Mouse (Mus musculus) lung, adult 2 months (tissue): ENCODE measurements around the gene Gm42957. TPM values are rescaled to one million over a fixed set of nuclear protein-coding genes. Genes with fewer than 3 reads are reported as not detected.
"Not testable (repeated sequence)": the region's sequence is repeated elsewhere in the genome, so short reads cannot be mapped to it uniquely, and the experiment has no call there.

ENCODE experiments used
- DNase-seq: peaks from one replicate; pipeline ENCODE4 v3.0.0; 2022
- H3K4me1 ChIP-seq: fragments of 200-500 bp; 2 replicates; pipeline ENCODE4 v1.6.1; 2011; ENCODE audit warnings: low read length; ENCODE audit not compliant: control insufficient read depth, insufficient read depth
- H3K4me3 ChIP-seq: fragments of 200-500 bp; replicated peaks from 2 replicates; pipeline ENCODE3; 2011; ENCODE audit warnings: low read depth, mild to moderate bottlenecking, control low read depth, low read length; ENCODE audit errors: extremely low read depth
- CTCF ChIP-seq: fragments of 200-500 bp; IDR thresholded peaks from 2 replicates; pipeline ENCODE4 v1.5.1; 2011; ENCODE audit warnings: mild to moderate bottlenecking, low read length, control low read depth; ENCODE audit not compliant: insufficient read depth
- POLR2A ChIP-seq: fragments of 200-500 bp; IDR thresholded peaks from 2 replicates; pipeline ENCODE4 v1.6.1; 2011; ENCODE audit warnings: low read depth, mild to moderate bottlenecking, control low read depth, low read length, borderline replicate concordance; ENCODE audit errors: extremely low read depth
- WGBS: fragments of 180-500 bp; shearing (Covaris S2); methylation state at CpG from one replicate; pipeline ENCODE4 v1.1.7; 2018; 5-methylcytosine and 5-hydroxymethylcytosine counted together
- polyA plus RNA-seq: library from polyadenylated mRNA; depleted of rRNA; stranded (reverse); fragments of >200 nt; gene quantifications from 2 replicates; pipeline ENCODE4 v1.2.3, GENCODE M21; 2012

Gm42957 gene
- polyA plus RNA-seq, 1 experiment, result 0.18 TPM

DNA sequence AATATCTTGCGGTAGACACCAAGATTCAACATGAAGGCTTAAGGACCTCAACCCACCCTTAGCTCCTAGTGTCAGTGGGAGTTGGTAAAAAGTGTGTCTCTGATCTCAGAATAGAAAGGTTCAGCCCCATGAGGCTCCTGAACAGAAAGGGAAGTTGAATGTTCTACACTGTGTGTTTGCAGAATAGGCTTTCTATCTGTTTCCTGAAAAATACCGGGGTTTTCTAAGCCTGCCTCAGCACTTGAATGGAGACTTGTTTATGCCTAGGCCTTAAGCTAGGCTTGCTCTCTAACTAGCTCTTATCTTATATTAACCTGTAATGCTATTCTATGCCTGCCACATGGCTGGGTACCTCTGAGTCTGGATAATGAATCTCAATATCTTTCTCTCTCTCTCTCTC lies 25.6 kb downstream of the Gm42957 start:
- no peak for DNase-seq
- 66% methylated on average over 2 of the region's 2 CpGs for WGBS
- no peaks in the 10 kb centered on the region for H3K4me1 ChIP-seq
- no peak overlapping the region for H3K4me3 ChIP-seq
- TF ChIP-seq CTCF, result no peak
- no peak for TF ChIP-seq POLR2A

DNA sequence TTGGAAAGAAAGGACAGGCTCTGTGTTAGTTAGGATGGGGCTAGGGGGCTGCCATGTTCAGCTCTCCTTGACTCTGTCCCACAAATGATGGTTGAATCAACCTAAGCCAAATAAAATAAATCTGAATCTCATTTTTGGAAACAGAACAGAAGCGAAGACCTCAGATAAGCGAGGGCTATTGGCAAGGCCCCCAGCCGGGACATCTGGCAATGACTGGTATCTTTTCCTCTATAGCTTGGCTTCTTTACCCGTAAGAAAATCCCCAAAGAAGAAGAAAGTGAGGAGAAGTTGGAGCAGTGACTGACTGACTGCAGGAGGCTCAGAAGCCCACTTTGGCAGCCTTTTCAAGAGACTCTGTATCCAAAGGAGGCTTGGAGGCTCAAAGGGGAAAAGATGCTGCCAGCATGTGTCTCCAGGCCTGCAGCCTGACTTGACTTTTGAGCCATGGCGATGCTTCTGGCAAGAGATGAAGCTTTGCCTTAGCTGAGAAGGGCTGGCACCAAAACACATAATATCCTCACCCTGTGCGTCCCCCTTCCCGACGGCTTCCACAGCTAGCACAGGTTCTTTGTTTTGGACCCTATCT lies 27.6 kb downstream of the Gm42957 start:
- Histone ChIP-seq H3K4me3 (no peak overlapping the region), H3K4me1 (no peaks in the 10 kb centered on the region)
- 56% methylated on average over 8 of the region's 8 CpGs for WGBS
- TF ChIP-seq CTCF (no peak), POLR2A (no peak)
- DNase-seq, result no peak

DNA sequence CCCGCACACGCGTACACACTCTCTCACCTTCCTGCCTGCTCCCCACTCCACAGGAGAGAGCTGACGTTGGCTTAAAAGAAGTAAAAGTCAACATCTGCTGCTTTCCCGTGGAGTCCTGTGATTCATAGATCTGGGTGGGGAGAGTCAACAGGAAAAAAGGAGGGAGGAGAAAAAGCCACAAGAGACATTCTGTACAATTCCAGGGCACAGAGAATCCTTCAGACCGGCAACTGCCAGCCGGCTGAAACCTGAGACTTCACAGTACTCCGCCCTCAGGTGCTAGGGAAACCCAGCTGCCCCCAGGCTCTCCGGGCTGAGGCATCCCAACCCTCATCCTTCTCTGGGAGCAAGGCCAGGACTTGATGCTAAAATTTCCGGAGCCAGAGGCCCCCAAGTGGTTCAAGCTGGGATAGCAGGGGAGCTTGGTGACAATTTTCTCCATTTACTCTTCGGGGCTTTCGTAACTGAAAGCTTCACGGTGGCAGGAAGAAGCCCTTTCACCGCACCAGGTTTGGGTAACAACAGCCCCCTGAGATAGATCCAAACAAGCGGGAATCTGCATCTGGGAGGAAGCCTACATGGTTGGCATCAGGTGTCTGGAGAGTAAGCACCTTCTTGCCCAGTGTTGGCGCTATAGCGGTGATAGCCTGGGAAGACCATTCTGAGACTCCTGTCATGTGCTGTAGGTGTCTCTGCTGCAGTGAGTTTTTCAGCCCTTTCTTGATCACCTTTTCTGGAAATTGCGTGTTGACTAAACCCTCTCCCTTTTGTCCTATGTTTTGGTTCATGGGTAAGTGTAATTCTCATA lies 28.4 kb downstream of the Gm42957 start:
- H3K4me1 ChIP-seq, result no peaks in the 10 kb centered on the region
- peak overlapping the region; percentile 21 for H3K4me3 ChIP-seq
- peak; percentile 81 for DNase-seq
- 6% methylated on average over 15 of the region's 18 CpGs for WGBS
- peak; percentile 72 for TF ChIP-seq CTCF
- TF ChIP-seq POLR2A, result no peak

DNA sequence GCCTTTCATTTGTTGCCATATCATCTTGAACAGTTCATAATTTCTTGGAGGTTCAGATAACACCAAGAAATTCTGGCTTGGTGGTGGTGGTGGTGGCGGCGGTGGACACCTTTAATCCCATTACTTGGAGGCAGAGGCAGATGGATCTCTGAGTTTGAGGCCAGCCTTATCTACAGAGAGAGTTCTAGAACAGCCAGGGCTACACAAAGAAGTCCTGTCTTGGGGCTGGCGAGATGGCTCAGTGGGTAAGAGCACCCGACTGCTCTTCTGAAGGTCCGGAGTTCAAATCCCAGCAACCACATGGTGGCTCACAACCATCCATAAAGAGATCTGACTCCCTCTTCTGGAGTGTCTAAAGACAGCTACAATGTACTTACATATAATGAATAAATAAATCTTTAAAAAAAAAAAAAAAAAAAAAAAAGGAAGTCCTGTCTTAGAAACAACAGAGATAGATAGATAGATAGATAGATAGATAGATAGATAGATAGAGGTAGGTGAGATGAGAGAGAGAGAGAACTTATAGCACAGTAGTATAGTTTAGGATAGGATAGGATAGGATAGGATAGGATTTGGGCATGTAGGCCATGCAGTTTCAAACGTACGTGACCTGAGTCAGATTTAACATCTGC lies 30.6 kb downstream of the Gm42957 start:
- H3K4me1 ChIP-seq, H3K4me3 ChIP-seq, DNase-seq: not testable (repeated sequence)
- 89% methylated on average over 7 of the region's 7 CpGs for WGBS

DNA sequence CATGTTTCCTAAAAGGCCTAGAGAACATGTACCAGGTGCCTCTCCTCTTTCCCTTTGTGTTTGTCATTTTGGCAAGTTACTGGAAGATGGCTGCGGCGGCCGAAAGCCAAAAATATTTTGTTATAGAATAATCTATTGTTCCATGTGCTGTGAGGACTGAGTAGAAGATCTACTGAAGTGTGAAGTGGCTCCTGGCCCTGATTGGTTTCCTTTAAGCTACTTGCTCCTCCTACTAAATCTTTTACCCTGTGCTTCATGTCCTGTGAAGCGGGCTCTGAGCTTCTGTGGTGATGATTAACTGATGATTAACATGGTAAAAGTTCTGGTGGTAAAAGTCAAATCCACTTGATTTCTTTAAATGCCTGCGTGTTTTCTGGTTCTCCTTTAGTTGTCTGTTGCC lies 31.6 kb downstream of the Gm42957 start:
- DNase-seq, result no peak
- Histone ChIP-seq H3K4me1 (no peaks in the 10 kb centered on the region), H3K4me3 (no peak overlapping the region)
- no peak for TF ChIP-seq CTCF
- no peak for TF ChIP-seq POLR2A
- WGBS, result 90% methylated on average over 5 of the region's 5 CpGs

GRCm38 (mm10) chr3:96667316-96667715 lies 32.0 kb downstream of the Gm42957 start:
- 46% methylated on average over 1 of the region's 1 CpGs for whole genome bisulfite sequencing
- no peak overlapping the region for H3K4me3 ChIP-seq
- TF ChIP-seq POLR2A, result no peak
- TF ChIP-seq CTCF, result 0 out of 2 replicates have a peak, but pooled peaks have one; percentile 14
- no peak for DNase-seq
- no peaks in the 10 kb centered on the region for H3K4me1 ChIP-seq

DNA sequence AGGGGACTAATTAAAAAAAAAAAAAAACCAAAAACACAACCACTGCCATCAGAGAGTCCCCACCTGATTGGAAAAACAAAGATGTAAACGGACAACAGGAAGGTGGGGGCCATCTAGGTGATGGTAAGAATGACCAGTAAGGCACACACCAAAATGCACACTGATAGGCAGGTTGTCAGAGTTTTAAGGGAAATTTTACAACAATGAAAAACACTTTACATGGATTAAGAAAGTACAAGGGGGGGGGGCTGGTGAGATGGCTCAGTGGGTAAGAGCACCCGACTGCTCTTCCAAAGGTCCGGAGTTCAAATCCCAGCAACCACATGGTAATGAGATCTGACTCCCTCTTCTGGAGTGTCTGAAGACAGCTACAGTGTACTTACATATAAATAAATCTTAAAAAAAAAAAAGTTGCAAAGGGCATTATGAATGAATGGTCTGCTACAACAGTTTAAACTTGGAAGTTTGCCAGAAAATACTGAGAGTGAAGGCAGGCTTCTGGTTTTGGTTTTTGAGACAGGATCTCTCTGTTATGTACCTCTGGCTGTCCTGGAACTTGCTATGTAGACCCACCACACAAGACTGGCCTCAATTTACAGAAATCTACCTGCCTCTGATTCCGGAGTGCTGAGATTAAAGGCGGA lies 33.3 kb downstream of the Gm42957 start:
- TF ChIP-seq POLR2A, result no peak
- TF ChIP-seq CTCF, result no peak
- no peak for DNase-seq
- Histone ChIP-seq H3K4me3 (no peak overlapping the region), H3K4me1 (no peaks in the 10 kb centered on the region)
- WGBS, result 83% methylated on average over 5 of the region's 5 CpGs

DNA sequence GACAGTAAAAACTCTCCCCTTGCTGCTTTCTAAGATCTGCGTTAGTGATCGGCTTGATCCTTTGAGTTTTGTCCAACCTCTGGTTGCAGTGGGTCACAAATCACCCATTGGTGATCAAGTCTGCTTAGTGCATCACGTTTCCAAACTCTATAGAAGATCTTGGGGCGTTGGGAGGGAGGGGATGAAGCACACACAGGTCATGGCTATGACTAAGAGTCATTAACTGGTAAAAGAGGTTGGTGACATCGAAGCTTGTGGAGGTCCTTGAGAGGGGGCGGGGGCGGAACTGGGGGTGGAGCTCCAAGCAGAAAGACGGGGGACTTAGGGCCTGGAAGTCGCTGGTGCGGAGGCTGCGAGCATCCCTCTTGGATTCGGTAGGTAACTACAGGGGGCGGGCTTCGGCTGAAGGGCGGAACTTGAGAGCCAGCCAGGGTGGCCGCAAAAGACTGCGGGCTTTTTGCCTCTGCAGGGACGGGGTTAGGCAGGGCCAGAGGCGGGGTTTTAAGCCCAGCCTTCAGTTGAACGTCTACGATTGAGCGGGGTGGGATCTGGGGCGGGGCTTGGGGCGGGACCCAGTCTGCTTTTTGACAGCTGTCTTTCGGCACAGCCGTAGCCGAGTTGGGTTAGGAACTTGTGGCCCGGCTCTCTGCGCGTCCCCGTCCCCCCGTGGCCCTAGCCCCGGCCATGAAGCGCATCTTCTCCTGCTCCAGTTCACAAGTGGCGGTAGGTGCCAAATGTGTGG lies 34.6 kb downstream of the Gm42957 start, which contains the start of gene Ankrd35:
Gene Ankrd35, plus strand, starts transcription at position 405 of the 742 bp plus-strand sequence.
- DNase-seq, result peak; percentile 75
- Histone ChIP-seq H3K4me3 (peak within 1 kb of the TSS; percentile 56), H3K4me1 (no peaks in the 10 kb centered on the region)
- peak; percentile 29; the same call in 1 of the 2 replicates for TF ChIP-seq POLR2A
- TF ChIP-seq CTCF, result 0 out of 2 replicates have a peak, but pooled peaks have one; percentile 2
- WGBS, result 5% methylated on average over 35 of the region's 35 CpGs

- Histone ChIP-seq H3K4me1 (no peaks in the 10 kb centered on the region), H3K4me3 (no peak overlapping the region)
- TF ChIP-seq POLR2A, result no peak
- TF ChIP-seq CTCF, result no peak
- WGBS, result 94% methylated on average over 5 of the region's 5 CpGs
- DNase-seq, result no peak
These were observed 36.2 kb downstream of the Gm42957 start for GRCm38 (mm10) chr3:96671519-96671918.
